Mouse (Mus musculus): ENCODE results near the gene Fam126b. TPM values are rescaled to one million over a fixed set of nuclear protein-coding genes. Genes with fewer than 3 reads are reported as not detected.
A peak's percentile ranks its signal among the peaks of the same experiment; 100 is the strongest.
"Not testable (repeated sequence)": the region's sequence is repeated elsewhere in the genome, so short reads cannot be mapped to it uniquely, and the experiment has no call there.

The Fam126b gene
- total RNA-seq (2021), result 10 to 100 TPM; 12.5 to 15.7 TPM

GRCm38 (mm10) chr1:58586171-58586997 lies at the start of gene Fam126b, which contains the start of gene Ndufb3:
TSS of gene Fam126b (minus strand) at chr1:58586323.
TSS of gene Ndufb3 (plus strand) at chr1:58586384.
- peak; percentile 92 for DNase-seq
- intact Hi-C loops (cut with DNase I), result no loop called here

- DNase-seq; intact Hi-C loops (cut with DNase I): not testable (repeated sequence)
These were observed 42.7 kb upstream of the Fam126b start for GRCm38 (mm10) chr1:58628847-58629246.

GRCm38 (mm10) chr1:58621996-58622748 lies 36.0 kb upstream of the Fam126b start:
- intact Hi-C loops (cut with DNase I), result no loop called here
- peak; percentile 37 to 45 for DNase-seq

GRCm38 (mm10) chr1:58621251-58621650 lies 35.1 kb upstream of the Fam126b start:
- DNase-seq, result peak; percentile 41 to 57
- intact Hi-C loops (cut with DNase I), result no loop called here

- intact Hi-C loops (cut with DNase I), result no loop called here
- no peak for DNase-seq
These were observed 32.6 kb upstream of the Fam126b start for GRCm38 (mm10) chr1:58618766-58619165.

- DNase-seq, result no peak
- intact Hi-C loops (cut with DNase I), result no loop called here
These were observed 32.0 kb upstream of the Fam126b start for GRCm38 (mm10) chr1:58617978-58618668.

GRCm38 (mm10) chr1:58617076-58617475 lies 31.0 kb upstream of the Fam126b start:
- intact Hi-C loops (cut with DNase I), result no loop called here
- no peak for DNase-seq

GRCm38 (mm10) chr1:58616176-58616575 lies 30.1 kb upstream of the Fam126b start:
- no peak for DNase-seq
- intact Hi-C loops (cut with DNase I), result no loop called here

- DNase-seq, result no peak
- intact Hi-C loops (cut with DNase I), result no loop called here
These were observed 29.0 kb upstream of the Fam126b start for GRCm38 (mm10) chr1:58615146-58615545.

GRCm38 (mm10) chr1:58614424-58614823 lies 28.3 kb upstream of the Fam126b start:
- intact Hi-C loops (cut with DNase I), result no loop called here
- DNase-seq, result peak; percentile 40 to 57

GRCm38 (mm10) chr1:58613786-58614185 lies 27.7 kb upstream of the Fam126b start:
- DNase-seq, result peak in 1 of 2 experiments; percentile 29
- intact Hi-C loops (cut with DNase I), result no loop called here

- DNase-seq, result no peak
These were observed 24.5 kb upstream of the Fam126b start for GRCm38 (mm10) chr1:58610611-58611010.

GRCm38 (mm10) chr1:58610166-58610565 lies 24.0 kb upstream of the Fam126b start:
- intact Hi-C loops (cut with DNase I), result no loop called here
- DNase-seq, result no peak

More at GRCm38 (mm10) chr1:58610611-58611010, 24.5 kb upstream of the Fam126b start:
- intact Hi-C loops (cut with DNase I), result no loop called here

- DNase-seq; intact Hi-C loops (cut with DNase I): not testable (repeated sequence)
These were observed 23.5 kb upstream of the Fam126b start for GRCm38 (mm10) chr1:58609591-58609990.

GRCm38 (mm10) chr1:58603738-58604137 lies 17.6 kb upstream of the Fam126b start:
- DNase-seq, result peak in 1 of 2 experiments; percentile 10
- intact Hi-C loops (cut with DNase I), result no loop called here

- intact Hi-C loops (cut with DNase I), result no loop called here
- no peak for DNase-seq
These were observed 16.6 kb upstream of the Fam126b start for GRCm38 (mm10) chr1:58602681-58603080.

GRCm38 (mm10) chr1:58587491-58587890 lies 1.4 kb upstream of the Fam126b start:
- intact Hi-C loops (cut with DNase I), result no loop called here
- DNase-seq, result no peak

- intact Hi-C loops (cut with DNase I), result no loop called here
- DNase-seq, result no peak
These were observed 551 bp downstream of the Fam126b start for GRCm38 (mm10) chr1:58585373-58586170.

GRCm38 (mm10) chr1:58584271-58584670 lies 1.9 kb downstream of the Fam126b start:
- intact Hi-C loops (cut with DNase I), result no loop called here
- DNase-seq, result no peak

- intact Hi-C loops (cut with DNase I), result no loop called here
- no peak for DNase-seq
These were observed 3.5 kb downstream of the Fam126b start for GRCm38 (mm10) chr1:58582611-58583010.
